Mouse (Mus musculus) v-Abl transformed pro-B cells (cell line): ENCODE measurements around the gene Slc22a16.

ENCODE experiments used
- in situ Hi-C, 2 experiments: fragments of 400-800 bp; cut with MboI; formaldehyde crosslinking; loops; one replicate each; pipeline ENCODE4 v1.15.1; 2025; ENCODE audit not compliant: unreplicated experiment in 2 of 2

The Slc22a16 gene

DNA sequence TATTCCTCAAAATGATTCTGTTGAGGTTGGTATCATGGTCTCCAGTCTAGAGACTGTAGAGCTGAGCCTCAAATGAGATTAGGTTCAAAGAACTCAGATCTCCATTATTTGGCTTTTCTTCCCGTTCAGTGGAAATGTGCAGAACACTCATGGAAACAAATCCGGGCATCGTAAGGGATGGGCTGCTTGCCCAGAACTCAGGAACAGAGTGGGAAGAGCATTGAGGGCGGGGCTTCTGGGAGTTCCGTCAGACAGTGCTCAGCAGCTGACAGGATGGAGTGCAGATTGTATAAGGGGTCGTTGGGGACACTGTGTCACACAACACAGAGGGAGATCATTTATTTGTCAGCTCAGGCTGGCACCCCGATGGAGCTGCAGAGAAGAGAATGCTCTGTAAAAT lies 22.1 kb downstream of the Slc22a16 start:
- in situ Hi-C loops = no loop called here

DNA sequence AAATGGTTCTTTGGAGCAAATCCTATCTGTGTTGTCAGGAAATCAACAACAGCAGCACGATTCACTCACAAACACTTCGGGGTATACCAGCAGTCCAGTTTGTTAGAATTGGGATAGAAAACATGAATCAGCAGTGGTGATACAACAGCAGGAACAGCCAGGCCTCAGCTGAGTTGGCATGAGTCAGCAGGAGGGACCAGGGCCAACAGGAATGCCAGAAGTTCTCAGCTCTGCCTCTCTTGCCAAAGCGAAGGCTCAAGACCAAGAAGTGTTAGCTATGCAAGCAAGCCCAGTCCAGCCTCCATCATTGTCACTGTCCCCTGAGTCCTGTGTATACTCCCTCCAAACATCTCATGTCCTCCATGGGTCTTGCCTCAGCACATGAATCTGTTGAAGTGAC lies 27.0 kb downstream of the Slc22a16 start:
- in situ Hi-C loops = no loop called here

DNA sequence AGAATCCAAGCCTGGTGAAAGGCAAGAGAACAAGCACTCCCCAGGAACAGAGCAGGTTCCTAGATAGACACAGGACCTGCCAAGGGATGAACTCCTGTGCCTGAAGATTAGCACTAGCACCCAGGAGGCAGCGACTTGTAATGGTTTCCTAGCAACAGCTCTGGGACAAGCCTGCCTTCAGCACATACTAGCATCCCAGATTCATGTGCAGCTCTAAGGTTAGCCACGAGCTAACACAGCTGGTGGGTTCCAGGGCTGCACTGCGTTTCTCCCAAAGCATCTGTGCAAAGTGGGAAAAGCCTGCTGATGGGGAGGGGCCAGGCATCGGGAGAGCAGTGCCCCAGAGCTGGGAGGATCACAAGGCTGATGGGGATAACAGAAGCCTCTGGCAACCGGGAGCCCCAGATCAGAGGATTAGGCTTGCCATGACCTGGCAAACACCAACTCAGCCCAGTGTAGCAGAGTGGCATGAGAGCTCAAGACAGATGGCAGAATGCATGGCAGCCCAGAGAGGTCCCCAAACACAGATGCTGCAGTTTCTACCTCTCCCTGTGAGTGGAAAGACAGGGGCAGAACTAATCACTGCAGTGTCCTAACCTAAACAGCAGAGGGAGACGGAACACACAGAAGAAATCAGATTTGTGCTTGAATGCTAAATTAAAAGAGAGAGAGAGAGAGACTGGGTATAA lies 34.7 kb downstream of the Slc22a16 start:
- in situ Hi-C loops = no loop called here

DNA sequence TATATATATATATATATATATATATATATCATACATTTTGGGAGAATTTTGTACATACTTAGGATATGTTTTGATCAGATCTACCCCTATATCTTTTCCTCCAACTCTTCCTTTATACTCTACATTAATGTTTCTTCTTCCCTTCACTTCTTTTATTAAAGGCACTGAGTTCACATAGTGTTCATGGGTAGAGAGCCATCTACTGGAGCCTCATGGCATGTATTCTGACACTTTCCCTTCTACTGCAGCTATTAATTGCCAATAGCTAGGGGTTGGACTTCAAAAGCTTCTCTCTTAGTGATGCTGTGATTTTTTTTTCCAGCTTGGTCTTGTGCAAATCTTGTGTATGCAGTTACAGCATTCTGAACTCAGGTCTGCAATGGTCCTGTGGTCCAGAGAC lies 47.8 kb downstream of the Slc22a16 start:
- in situ Hi-C loops = no loop called here

DNA sequence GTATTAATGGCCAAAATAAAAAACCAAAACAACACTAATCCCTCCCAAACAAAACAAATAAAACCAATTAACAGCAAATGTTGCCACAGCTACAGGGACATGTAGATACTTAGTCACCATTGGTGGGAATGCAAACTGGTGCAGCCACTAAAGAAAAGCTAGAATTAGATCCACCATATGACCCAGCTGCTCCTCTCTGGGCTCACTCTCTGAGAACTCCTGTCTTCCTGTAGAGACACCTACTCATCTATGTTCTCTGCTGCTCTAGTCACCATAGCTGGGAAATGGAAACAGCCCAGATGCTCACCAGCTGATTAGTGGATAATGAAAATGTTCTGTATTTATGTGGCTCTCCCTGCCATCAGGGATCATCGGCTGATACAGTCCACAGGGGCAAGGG lies 49.6 kb downstream of the Slc22a16 start:
- in situ Hi-C loops = no loop called here

DNA sequence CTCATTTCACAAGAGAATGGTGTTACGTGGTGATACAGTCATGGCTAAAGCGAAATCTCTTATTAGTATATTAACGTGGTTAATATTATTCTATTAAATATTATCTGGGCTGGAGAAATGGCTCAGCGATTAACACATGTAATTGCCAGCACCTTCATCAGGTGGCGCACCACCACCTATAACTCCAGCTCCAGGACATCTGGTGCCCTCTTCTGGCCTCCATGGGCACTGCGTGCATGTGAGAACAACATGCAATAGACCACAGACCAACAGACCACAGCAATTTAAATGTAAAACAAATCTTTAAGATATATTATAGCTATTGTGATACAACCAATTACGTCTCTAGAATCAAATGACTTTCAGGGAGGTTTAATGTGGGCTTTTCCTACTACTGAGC lies 59.0 kb downstream of the Slc22a16 start:
- in situ Hi-C loops = no loop called here

DNA sequence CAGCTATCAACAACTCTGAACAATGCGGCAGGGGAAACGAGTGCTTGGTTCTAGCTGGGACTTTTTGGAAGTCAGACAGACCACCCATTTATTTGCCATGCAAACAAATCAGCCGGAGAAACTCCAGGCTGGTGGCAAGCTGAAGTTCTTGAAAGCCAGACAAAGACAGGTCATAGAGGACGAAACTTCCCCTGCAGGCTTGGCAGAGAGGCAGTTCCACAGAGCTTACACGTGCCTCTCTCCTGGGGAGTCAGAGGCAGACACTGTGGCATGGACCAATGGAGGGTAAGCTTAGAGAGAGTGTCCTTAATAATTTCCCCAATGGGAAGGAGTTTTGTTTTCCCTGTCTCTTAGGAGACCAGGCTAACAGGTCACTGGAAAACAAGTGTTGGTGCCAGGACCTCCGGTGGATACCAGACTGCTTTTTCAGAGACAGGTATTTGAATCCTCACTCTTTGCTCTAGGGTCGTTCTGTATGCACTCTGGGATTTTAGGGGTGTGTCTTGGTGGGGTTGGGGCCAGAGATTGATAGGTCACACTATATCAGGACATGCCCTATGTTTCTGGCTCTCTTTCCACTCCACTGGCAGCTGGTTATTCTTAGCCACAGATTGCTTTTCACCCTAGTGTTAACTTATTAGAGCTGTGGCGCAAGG lies 59.6 kb downstream of the Slc22a16 start, which contains the start of gene Ddo:
Ddo (plus strand) TSS at position 356 of the 656 bp plus-strand sequence.
- in situ Hi-C loops = no loop called here

DNA sequence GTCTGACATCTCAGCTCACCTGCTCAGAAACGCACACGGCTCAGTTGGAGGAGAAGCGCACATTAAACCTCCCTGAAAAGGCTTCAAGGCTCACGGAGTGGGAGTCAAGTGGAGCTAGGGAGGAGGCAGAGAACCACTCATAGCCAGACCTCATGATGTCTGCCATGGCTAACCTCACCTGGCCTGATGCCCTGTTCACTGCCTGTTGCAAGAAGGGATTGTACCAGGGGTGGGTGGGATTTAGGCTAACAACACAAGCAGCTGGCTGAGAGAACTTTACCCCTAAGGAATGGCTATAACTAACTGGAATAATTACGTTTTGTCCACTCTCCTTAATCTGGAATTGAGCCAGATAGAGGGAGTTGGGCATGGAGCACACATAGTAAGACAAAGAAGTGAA lies 60.3 kb downstream of the Slc22a16 start:
- in situ Hi-C loops = no loop called here

DNA sequence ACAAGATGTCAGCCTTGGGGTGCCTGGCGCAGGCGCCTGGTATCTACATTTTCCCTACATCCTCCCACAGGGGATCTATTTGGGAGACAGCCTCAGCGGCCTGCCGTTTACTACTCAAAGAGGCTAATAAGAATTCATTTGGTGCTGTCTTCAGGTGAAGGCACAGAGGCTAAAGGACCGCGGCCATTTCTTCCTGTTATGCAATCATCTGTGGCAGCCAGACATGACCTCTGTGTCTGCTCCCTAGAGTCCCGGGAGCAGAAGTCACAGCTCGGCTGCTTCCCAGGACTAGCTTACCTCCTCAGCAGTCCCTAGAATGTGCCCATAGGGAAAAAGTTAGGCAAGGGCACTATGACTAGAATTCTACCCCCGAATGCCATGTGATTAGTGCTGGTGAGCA lies 60.8 kb downstream of the Slc22a16 start:
- in situ Hi-C loops = no loop called here

DNA sequence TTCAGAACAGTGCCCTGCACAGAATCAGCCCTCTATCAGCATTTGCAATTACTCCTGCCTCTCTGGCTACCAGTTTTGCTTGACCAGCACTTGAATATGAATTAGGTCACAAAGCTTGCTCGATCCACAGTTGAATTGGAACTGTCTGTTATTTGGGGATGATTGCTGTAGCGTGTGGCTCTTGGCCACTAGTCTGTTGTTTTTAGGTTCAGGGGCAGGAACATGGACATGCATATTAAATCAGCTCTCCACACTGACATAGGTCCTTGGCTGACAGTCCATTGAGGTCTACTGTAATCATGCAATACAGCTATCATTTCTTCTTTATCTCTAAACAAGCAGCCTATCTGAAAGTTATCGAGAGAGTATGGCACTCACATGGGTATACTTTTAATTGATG lies 62.0 kb downstream of the Slc22a16 start:
- in situ Hi-C loops = no loop called here

DNA sequence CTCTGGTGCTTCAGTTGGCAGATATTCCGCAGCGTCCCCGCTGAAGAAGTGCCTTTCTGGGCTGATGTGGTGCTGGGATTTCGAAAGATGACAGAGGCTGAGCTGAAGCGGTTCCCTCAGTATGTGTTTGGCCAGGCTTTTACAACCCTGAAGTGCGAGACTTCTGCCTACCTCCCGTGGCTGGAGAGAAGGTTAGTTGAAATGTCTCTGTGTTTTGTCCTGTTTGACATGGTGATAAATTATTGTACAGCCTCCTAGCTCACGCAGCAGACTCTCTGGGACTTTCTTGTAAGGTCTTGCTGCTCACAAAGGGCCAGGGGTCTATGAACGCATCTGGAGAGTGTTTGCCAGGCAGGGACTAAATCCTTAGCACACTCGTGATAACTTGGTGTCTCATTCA lies 67.2 kb downstream of the Slc22a16 start:
- in situ Hi-C loops = no loop called here

DNA sequence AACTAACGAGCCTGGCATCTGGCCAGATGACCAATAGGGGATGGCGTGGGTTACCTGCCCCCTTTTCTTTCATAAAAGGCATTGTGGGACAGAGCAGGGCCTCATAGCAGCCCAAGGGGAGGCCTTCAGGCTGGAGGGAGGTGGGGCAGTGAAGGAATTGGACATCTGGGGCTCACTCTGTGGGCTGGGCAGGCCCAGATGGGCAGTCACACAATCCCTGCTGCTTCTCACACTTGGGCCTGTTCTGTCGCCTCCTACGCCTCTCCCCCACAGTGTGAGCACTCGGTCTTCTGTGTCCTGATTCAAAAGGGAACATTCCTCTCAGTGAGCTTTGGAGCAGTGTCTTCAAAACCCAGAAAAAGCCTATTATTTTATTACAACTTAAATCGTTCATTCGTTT lies 68.1 kb downstream of the Slc22a16 start:
- in situ Hi-C loops = no loop called here

DNA sequence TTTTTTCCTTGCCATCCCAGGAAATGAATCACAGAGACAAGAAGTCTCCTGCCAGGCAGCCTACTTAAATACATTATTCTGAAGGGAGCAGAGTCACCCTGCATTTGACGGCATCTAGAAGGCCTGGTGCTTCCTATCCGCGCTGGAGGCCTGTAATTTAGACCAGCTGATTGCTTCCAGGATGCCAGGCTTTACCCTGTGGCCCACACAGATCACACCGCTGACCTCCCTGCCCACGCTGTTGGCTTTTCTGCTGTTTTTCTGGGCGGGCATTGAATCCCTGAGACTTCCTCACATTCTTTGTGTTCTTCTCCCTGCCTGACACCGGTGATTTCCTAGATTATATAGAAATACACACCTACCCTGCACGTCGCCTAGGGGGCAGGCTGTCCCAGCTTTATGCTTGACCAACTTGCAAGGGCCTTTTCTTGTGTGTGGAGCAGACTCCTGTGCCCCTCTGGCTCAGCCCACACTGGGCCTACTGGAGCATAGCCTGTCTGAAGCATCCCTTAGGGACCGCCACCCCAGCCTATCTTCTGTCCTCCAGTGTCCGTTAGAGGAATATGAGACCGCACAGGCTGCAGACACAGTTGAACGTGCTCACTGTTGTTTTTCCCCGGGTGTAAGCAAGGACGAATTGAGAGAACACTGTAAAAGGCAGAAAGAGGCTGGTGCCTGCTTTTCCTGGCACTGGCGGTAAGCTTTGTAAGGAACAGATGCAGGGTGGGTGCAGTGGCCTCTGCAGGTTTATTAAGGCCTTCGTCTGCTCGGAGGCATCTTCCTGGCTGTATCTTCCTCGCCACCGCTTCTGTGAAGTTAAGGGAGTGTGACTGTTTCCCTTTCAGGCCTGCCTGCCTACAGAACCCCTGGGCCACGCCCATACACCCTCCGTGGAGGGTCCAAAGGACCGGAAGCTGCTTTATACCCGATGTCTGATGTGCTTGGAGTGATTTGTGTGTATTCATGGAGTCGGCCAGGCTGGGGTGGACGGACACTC lies 69.0 kb downstream of the Slc22a16 start:
- in situ Hi-C loops = no loop called here

DNA sequence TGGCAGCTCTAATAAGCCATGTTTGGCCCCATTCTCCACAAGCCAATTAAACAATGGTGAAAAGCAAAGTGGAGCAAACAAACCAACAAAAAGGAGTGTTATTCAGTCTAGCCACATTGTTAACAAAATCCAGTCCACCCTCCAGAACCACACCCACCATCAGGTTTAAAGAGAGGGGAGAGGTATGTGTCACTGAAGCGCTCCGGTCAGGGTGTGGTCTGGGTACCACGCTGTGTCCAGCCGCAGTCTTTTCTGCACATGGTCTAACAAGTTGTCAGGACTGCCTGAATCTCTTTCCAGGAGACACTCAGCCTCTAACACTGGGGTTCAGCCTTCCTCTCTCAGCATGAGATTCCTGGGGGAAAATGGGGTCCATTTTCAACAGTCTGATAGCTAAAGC lies 70.3 kb downstream of the Slc22a16 start:
- in situ Hi-C loops = no loop called here

DNA sequence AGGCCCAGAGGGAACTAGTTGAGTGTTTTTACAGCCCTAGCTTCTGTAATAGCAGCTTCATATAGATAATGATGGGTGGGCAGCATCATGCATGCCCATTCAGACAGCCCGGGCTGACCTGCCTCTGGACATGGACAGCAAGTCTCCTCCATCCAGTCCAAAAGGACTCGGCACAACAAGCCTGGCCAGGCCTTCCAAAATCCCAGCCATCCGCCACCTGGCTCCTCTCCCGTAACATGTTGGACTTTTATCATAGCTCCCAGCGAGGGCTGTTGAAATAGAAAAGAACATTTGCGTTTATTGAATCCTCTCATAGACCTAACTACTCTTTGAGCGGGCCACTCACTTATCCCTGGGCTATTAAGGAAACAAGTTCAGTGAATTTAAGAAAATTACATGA lies 71.8 kb downstream of the Slc22a16 start:
- in situ Hi-C loops = no loop called here

DNA sequence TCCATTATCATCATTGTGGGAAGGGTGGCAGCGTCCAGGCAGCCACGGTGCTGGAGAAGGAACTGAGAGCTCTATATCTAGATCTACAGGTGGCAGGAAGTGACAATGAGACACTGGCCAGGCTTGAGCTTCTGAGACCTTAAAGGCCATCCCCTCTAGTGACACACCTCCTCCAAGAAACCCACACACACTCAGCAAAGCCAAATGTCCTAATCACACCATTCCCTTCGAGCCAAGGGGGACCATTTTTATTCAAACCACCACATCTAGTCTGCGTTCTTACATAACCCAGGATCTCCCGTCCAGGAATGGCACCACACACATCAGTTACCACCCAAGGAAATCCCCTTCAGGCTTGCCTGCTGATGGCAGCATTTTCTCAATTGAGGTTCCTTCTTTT lies 73.0 kb downstream of the Slc22a16 start:
- in situ Hi-C loops = no loop called here

DNA sequence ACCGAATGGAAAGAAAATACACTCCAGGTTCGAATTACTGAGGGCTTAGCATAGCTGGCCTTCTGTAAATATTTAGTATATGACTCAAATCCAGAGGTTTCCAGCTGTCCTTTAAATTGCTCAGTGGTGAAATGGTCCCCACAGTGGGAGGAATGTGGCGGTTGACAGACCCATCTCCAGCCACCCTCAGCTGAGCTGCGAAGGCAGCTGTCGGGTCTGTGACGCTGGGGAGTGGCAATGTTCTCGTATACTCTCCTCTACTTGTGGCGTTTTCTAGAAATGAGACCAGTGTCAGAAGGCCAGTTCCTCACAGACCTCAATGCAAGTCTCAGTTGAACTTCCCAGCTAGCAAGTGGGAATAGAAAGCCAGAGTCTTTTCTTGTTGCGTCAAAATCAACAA lies 74.3 kb downstream of the Slc22a16 start:
- in situ Hi-C loops = no loop called here

DNA sequence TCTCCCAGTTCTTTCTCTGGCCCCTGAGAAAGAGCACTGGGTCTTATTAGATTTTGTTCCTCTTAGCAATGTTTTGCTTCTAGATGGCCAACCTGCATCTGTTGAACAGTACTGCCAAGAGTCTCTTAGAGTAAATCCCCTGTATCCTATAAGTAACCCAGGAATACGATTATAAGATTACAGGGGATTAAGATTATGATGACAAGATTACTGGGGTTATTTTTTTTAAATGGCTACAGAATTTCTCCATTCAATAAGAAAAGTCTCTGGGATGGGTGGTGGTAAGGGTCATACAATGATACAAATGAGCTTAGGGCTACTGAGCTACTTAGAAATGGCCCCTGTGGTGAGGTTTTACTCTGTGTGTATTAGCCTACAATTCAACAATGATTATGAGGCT lies 75.2 kb downstream of the Slc22a16 start:
- in situ Hi-C loops = no loop called here

DNA sequence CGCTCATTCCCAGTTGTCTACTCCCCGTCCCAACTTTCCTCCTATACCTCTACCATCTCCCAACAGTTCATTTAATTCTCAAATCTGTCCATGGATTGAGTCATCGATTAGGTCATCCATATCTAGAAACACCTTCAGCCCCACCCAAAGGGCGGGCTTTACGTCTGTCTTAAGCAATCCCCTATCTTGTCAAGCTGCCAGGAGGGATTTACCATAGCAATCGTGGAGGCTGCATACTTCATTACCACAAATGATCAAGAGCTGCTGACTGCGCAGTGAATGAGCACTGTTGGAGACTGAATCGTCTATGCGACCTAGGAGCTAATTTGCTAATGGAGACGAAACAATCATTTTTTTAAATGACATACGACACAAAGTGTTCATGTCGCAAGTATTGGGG lies 78.6 kb downstream of the Slc22a16 start:
- in situ Hi-C loops = no loop called here

DNA sequence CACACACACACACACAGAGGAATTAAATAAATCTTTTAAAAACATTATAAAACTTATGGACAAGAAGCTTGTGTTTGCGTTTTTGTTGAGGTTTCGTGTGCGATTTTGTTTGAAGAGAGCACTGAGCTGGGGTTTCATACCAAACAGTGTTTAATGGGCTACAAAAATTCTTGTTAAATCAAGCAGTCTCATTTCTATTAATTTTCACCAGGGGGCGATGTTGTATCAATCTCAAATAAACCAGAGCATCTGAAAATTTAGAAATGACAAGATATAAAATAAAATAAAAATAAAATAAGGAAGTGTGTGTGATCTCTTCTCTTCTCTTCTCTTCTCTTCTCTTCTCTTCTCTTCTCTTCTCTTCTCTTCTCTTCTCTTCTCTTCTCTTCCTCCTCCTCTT lies 79.5 kb downstream of the Slc22a16 start:
- in situ Hi-C loops = loop anchor here (10.0 kb wide), 2 partner anchors 625 to 855 kb away; no protein-coding TSS in a partner anchor

DNA sequence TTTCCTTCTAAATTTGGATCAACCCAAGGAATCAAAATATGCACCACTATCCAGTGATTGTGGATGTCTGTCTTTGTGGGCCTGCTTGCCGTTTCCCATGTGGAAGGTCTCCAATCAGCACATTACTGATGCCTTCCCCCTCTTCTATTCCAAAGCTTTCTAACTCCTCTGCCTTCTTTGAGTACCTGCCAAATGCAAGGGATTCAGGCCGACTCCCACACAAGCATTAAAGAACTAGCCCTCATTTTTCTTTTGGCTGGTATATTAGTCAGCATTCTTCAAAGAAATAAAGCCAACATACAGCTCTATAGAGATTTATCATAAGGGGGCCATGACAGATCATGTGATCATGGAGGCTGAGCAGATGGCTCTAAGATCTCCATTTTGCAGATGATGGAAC lies 81.5 kb downstream of the Slc22a16 start:
- in situ Hi-C loops = loop anchor here (10.0 kb wide), 2 partner anchors 623 to 853 kb away; no protein-coding TSS in a partner anchor
